Mouse (Mus musculus): ENCODE measurements around the gene Adamts12.

DNA sequence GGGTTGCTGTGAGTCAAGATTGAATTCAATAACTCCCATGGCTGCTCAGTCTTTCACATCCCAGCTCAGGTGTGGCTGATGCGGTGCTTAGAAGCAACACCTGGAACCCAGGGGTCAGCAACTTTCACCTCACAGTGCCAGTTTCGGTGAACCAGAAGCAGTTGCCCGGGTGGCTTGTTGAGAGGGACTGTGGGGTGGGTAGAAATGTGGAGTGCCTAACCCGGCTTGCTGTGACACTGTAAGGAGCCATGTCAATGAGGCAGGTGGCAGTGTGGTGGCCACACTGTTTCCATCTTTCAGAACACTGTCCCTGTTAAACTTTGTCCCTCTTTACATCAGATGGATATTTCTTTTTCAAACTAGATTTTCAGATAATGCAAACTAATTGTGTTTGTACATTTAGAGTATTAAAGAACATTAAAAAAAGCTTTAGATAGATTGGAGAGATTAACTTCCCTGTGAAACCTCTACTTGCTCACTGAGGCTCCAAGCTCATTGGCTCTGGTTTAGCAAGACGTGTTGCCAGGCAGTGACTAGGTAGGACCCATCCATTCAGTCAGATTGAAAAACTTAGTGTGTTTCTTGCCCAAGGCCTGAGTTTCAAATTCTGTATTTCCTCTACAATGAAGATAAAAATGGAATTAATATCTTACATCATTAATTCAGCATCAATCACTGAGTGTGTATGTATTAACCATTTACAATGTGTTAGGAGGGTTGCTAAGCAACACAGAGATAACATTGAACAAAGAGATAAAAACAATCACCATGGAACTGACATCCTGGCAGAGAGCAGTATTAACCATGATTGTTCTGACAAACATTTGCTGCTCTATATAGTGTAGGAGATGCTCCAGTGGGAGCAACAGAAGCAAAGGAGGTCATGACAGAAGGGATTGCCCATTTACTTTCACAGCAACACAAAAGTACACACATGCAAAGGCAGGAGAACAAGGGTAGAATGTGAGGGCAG is 68.3 kb downstream of the Adamts12 start:
- TF ChIP-seq POLR2A (IDR thresholded peaks at IDR 0.05; ENCODE audit: low read depth, low read length), result no peak
- TF ChIP-seq CTCF (IDR thresholded peaks at IDR 0.05; ENCODE audit: extremely low read depth, insufficient read depth, insufficient read length, insufficient replicate concordance), result no peak

Data from spleen, adult 2 months (tissue).